Mouse (Mus musculus) G1E (cell line): ENCODE results near the gene Egflam. TPM values are rescaled to one million over a fixed set of nuclear protein-coding genes. Genes with fewer than 3 reads are reported as not detected.

ENCODE experiments used
- ATAC-seq: 2 replicates; pipeline ENCODE4 v1.8.0; 2016; ENCODE audit warnings: mild to moderate bottlenecking; ENCODE audit not compliant: insufficient number of reproducible peaks, poor library complexity, low FRiP score, severe bottlenecking; ENCODE audit errors: extremely low read depth
- DNase-seq: peaks from one replicate; pipeline ENCODE4 v3.0.0; 2012; ENCODE audit warnings: low spot score
- H3K27me3 ChIP-seq: 2 replicates; pipeline ENCODE4 v1.6.1; 2012; ENCODE audit warnings: mild to moderate bottlenecking, low read length, inconsistent platforms; ENCODE audit not compliant: insufficient read depth
- H3K36me3 ChIP-seq: replicated peaks from 2 replicates; pipeline ENCODE3; 2012; ENCODE audit warnings: mild to moderate bottlenecking, inconsistent platforms
- H3K4me1 ChIP-seq: 2 replicates; pipeline ENCODE4 v1.6.1; 2012; ENCODE audit warnings: low read depth, low read length, inconsistent platforms, mixed read lengths; ENCODE audit not compliant: insufficient read depth
- H3K4me3 ChIP-seq: 2 replicates; pipeline ENCODE4 v1.5.1; 2012; ENCODE audit warnings: low read depth, mild to moderate bottlenecking, inconsistent platforms, low read length, moderate library complexity, mixed read lengths
- H3K9me3 ChIP-seq: replicated peaks from 2 replicates; pipeline ENCODE4 v1.6.1; 2012; ENCODE audit warnings: inconsistent platforms
- CTCF ChIP-seq: IDR thresholded peaks from 2 replicates; pipeline ENCODE4 v1.5.1; 2012; ENCODE audit warnings: low read depth, low read length, inconsistent platforms, mixed read lengths
- GATA1 ChIP-seq: IDR thresholded peaks from 2 replicates; pipeline ENCODE4 v1.6.1; 2012; ENCODE audit warnings: borderline replicate concordance, low read length, inconsistent platforms, mixed read lengths
- GATA2 ChIP-seq: IDR thresholded peaks from 2 replicates; pipeline ENCODE4 v1.6.1; 2012; ENCODE audit warnings: low read depth, low read length, inconsistent platforms, borderline replicate concordance
- POLR2AphosphoS5 ChIP-seq: IDR thresholded peaks from 2 replicates; pipeline ENCODE4 v1.6.1; 2012; ENCODE audit warnings: low read depth, low read length, inconsistent platforms; ENCODE audit not compliant: insufficient replicate concordance
- TAL1 ChIP-seq: conservative IDR thresholded peaks from 2 replicates; pipeline ENCODE4 v1.6.1; 2012; ENCODE audit warnings: low read depth, low read length, inconsistent platforms, mixed read lengths
- polyA plus RNA-seq: library from polyadenylated mRNA; stranded (reverse); fragments of >175 nt; gene quantifications from 2 replicates; pipeline ENCODE4 v1.2.3, GENCODE M21; 2012
- total RNA-seq, 2 experiments: library from RNA; stranded (forward) in 1 of 2; stranded (reverse) in 1 of 2; fragments of 200-1000 nt in 1 of 2; fragments of >200 nt in 1 of 2; fragmentation: Nextera tagmentation in 1 of 2; gene quantifications; 2 replicates each; pipeline ENCODE4 v1.2.3; 2014 to 2017

Egflam gene
- total and polyA plus RNA-seq, 3 experiments = 0.05 TPM; not detected in 2

GRCm38 (mm10) chr15:7281579-7281978, 116.6 kb downstream of the Egflam start:
- ATAC-seq (no peak), DNase-seq (no peak)
- Histone ChIP-seq H3K4me1 (no peaks in the 10 kb centered on the region), H3K27me3 (no peaks in the 10 kb centered on the region), H3K36me3 (no peaks in the 10 kb centered on the region), H3K9me3 (no peaks in the 10 kb centered on the region), H3K4me3 (no peak overlapping the region)
- TF ChIP-seq GATA2 = no peak

- Histone ChIP-seq H3K4me1 (no peaks in the 10 kb centered on the region), H3K4me3 (no peak overlapping the region), H3K27me3 (no peaks in the 10 kb centered on the region), H3K9me3 (no peaks in the 10 kb centered on the region), H3K36me3 (no peaks in the 10 kb centered on the region)
- TF ChIP-seq CTCF (peak; percentile 71), GATA1 (no peak)
- DNase-seq = peak; percentile 47
- peak; percentile 22; the same call in 1 of the 2 replicates for ATAC-seq
Measured at GRCm38 (mm10) chr15:7263822-7264221, 134.4 kb downstream of the Egflam start.

- no peak for ATAC-seq
- TF ChIP-seq CTCF (no peak), POLR2AphosphoS5 (no peak), GATA2 (no peak), TAL1 (no peak)
Measured at GRCm38 (mm10) chr15:7263339-7263738, 134.9 kb downstream of the Egflam start.

GRCm38 (mm10) chr15:7261371-7261770, 136.8 kb downstream of the Egflam start:
- H3K9me3 ChIP-seq = no peaks in the 10 kb centered on the region
- ATAC-seq (no peak), DNase-seq (no peak)
- H3K27me3 ChIP-seq = peaks cover 2% of the 10 kb centered on the region; the same call in 1 of the 2 replicates
- no peak overlapping the region for H3K4me3 ChIP-seq
- no peaks in the 10 kb centered on the region for H3K36me3 ChIP-seq
- TF ChIP-seq GATA1 (no peak), POLR2AphosphoS5 (no peak), TAL1 (no peak), GATA2 (no peak), CTCF (no peak)
- no peaks in the 10 kb centered on the region for H3K4me1 ChIP-seq

More at GRCm38 (mm10) chr15:7263339-7263738, 134.9 kb downstream of the Egflam start:
- no peak for DNase-seq
- Histone ChIP-seq H3K4me1 (no peaks in the 10 kb centered on the region), H3K36me3 (no peaks in the 10 kb centered on the region), H3K27me3 (no peaks in the 10 kb centered on the region), H3K4me3 (no peak overlapping the region), H3K9me3 (no peaks in the 10 kb centered on the region)

GRCm38 (mm10) chr15:7256577-7256976, 141.6 kb downstream of the Egflam start:
- ATAC-seq = no peak

GRCm38 (mm10) chr15:7253326-7253725, 144.9 kb downstream of the Egflam start:
- peaks cover 2% of the 10 kb centered on the region for H3K27me3 ChIP-seq
- ATAC-seq = no peak
- TF ChIP-seq POLR2AphosphoS5 (no peak), CTCF (no peak), GATA1 (no peak), TAL1 (no peak), GATA2 (no peak)
- no peak for DNase-seq
- no peaks in the 10 kb centered on the region for H3K4me1 ChIP-seq
- no peaks in the 10 kb centered on the region for H3K9me3 ChIP-seq
- no peak overlapping the region for H3K4me3 ChIP-seq
- H3K36me3 ChIP-seq = no peaks in the 10 kb centered on the region

More at GRCm38 (mm10) chr15:7256577-7256976, 141.6 kb downstream of the Egflam start:
- TF ChIP-seq POLR2AphosphoS5 = no peak
- TF ChIP-seq TAL1 = no peak
- no peak for TF ChIP-seq GATA2
- Histone ChIP-seq H3K27me3 (peaks cover 2% of the 10 kb centered on the region; the same call in 1 of the 2 replicates), H3K4me3 (no peak overlapping the region), H3K4me1 (no peaks in the 10 kb centered on the region), H3K36me3 (no peaks in the 10 kb centered on the region), H3K9me3 (no peaks in the 10 kb centered on the region)
- DNase-seq = no peak

- DNase-seq (no peak), ATAC-seq (no peak)
- no peaks in the 10 kb centered on the region for H3K36me3 ChIP-seq
- H3K4me1 ChIP-seq = no peaks in the 10 kb centered on the region
- no peak overlapping the region for H3K4me3 ChIP-seq
- TF ChIP-seq TAL1 (no peak), POLR2AphosphoS5 (no peak), GATA1 (no peak), GATA2 (no peak), CTCF (no peak)
- H3K9me3 ChIP-seq = no peaks in the 10 kb centered on the region
- peaks cover 7% of the 10 kb centered on the region for H3K27me3 ChIP-seq
Measured at GRCm38 (mm10) chr15:7252106-7252636, 146.0 kb downstream of the Egflam start.
